Mouse (Mus musculus): ENCODE results near the gene Lrrc23. TPM values are rescaled to one million over a fixed set of nuclear protein-coding genes. Genes with fewer than 3 reads are reported as not detected.

The Lrrc23 gene
- polyA plus RNA-seq, 1 experiment from 2014 or later = 0.92 TPM

Other genes with a start within 250 kb of the Lrrc23 start
- 0.72 and 0.75 TPM in 2 replicates for gene C1s1, start 237.4 kb downstream of the Lrrc23 start, polyA plus RNA-seq (2014; fragmentation: Nextera tagmentation; extraction: Ambion mirVana)
- gene C1rb, start 209.4 kb downstream of the Lrrc23 start, polyA plus RNA-seq (2014; fragmentation: Nextera tagmentation; extraction: Ambion mirVana) = not detected in 2 replicates
- 0.16 TPM in 1 of 2 replicates, not detected in the other for gene C1s2, start 143.6 kb downstream of the Lrrc23 start, polyA plus RNA-seq (2014; fragmentation: Nextera tagmentation; extraction: Ambion mirVana)
- gene Lpcat3, start 116.7 kb downstream of the Lrrc23 start, polyA plus RNA-seq (2014; fragmentation: Nextera tagmentation; extraction: Ambion mirVana) = 40.0 and 44.7 TPM in 2 replicates
- 94.2 and 99.8 TPM in 2 replicates for gene Emg1, start 67.5 kb downstream of the Lrrc23 start, polyA plus RNA-seq (2014; fragmentation: Nextera tagmentation; extraction: Ambion mirVana)
- 242 and 258 TPM in 2 replicates for gene Phb2, start 67.4 kb downstream of the Lrrc23 start, polyA plus RNA-seq (2014; fragmentation: Nextera tagmentation; extraction: Ambion mirVana)
- gene Ptpn6, start 41.0 kb downstream of the Lrrc23 start, polyA plus RNA-seq (2014; fragmentation: Nextera tagmentation; extraction: Ambion mirVana) = 2.6 and 4.4 TPM in 2 replicates
- gene Grcc10, start 38.4 kb downstream of the Lrrc23 start, polyA plus RNA-seq (2014; fragmentation: Nextera tagmentation; extraction: Ambion mirVana) = 634 and 689 TPM in 2 replicates
- not detected in 2 replicates for gene Gm45234, start 23.7 kb downstream of the Lrrc23 start, polyA plus RNA-seq (2014; fragmentation: Nextera tagmentation; extraction: Ambion mirVana)
- 21.5 and 27.5 TPM in 2 replicates for gene Atn1, start 23.2 kb downstream of the Lrrc23 start, polyA plus RNA-seq (2014; fragmentation: Nextera tagmentation; extraction: Ambion mirVana)
- 154 and 205 TPM in 2 replicates for gene Eno2, start 10.1 kb downstream of the Lrrc23 start, polyA plus RNA-seq (2014; fragmentation: Nextera tagmentation; extraction: Ambion mirVana)
- 3.9 and 4.4 TPM in 2 replicates for gene Spsb2, start 28.9 kb upstream of the Lrrc23 start, polyA plus RNA-seq (2014; fragmentation: Nextera tagmentation; extraction: Ambion mirVana)
- 393 and 412 TPM in 2 replicates for gene Tpi1, start 34.6 kb upstream of the Lrrc23 start, polyA plus RNA-seq (2014; fragmentation: Nextera tagmentation; extraction: Ambion mirVana)
- gene Usp5, start 49.8 kb upstream of the Lrrc23 start, polyA plus RNA-seq (2014; fragmentation: Nextera tagmentation; extraction: Ambion mirVana) = 162 and 171 TPM in 2 replicates
- gene Cdca3, start 49.8 kb upstream of the Lrrc23 start, polyA plus RNA-seq (2014; fragmentation: Nextera tagmentation; extraction: Ambion mirVana) = 16.8 and 16.9 TPM in 2 replicates
- gene Gnb3, start 60.5 kb upstream of the Lrrc23 start, polyA plus RNA-seq (2014; fragmentation: Nextera tagmentation; extraction: Ambion mirVana) = 0.44 and 0.54 TPM in 2 replicates
- 19.1 and 23.7 TPM in 2 replicates for gene P3h3, start 78.0 kb upstream of the Lrrc23 start, polyA plus RNA-seq (2014; fragmentation: Nextera tagmentation; extraction: Ambion mirVana)
- 11.2 and 14.2 TPM in 2 replicates for gene Gpr162, start 84.3 kb upstream of the Lrrc23 start, polyA plus RNA-seq (2014; fragmentation: Nextera tagmentation; extraction: Ambion mirVana)
- gene Cd4, start 108.5 kb upstream of the Lrrc23 start, polyA plus RNA-seq (2014; fragmentation: Nextera tagmentation; extraction: Ambion mirVana) = 0.12 TPM in 1 of 2 replicates, not detected in the other
- 2.6 and 3.4 TPM in 2 replicates for gene Lag3, start 132.0 kb upstream of the Lrrc23 start, polyA plus RNA-seq (2014; fragmentation: Nextera tagmentation; extraction: Ambion mirVana)
- 664 and 670 TPM in 2 replicates for gene Ptms, start 140.4 kb upstream of the Lrrc23 start, polyA plus RNA-seq (2014; fragmentation: Nextera tagmentation; extraction: Ambion mirVana)
- 560 and 584 TPM in 2 replicates for gene Mlf2, start 151.7 kb upstream of the Lrrc23 start, polyA plus RNA-seq (2014; fragmentation: Nextera tagmentation; extraction: Ambion mirVana)
- 89.5 and 93.8 TPM in 2 replicates for gene Cops7a, start 185.8 kb upstream of the Lrrc23 start, polyA plus RNA-seq (2014; fragmentation: Nextera tagmentation; extraction: Ambion mirVana)
- 41.3 and 62.3 TPM in 2 replicates for gene Pianp, start 217.0 kb upstream of the Lrrc23 start, polyA plus RNA-seq (2014; fragmentation: Nextera tagmentation; extraction: Ambion mirVana)
- gene Zfp384, start 229.4 kb upstream of the Lrrc23 start, polyA plus RNA-seq (2014; fragmentation: Nextera tagmentation; extraction: Ambion mirVana) = 12.3 and 16.5 TPM in 2 replicates

Data from neural tube, embryonic 14.5 days (tissue).